Mouse (Mus musculus) monocyte, adult 5-6 weeks (primary cell): ENCODE data around the gene Tsx. TPM values are rescaled to one million over a fixed set of nuclear protein-coding genes. Genes with fewer than 3 reads are reported as not detected.

Source experiments
- ATAC-seq: fragments of 153-309, 156-312 bp; replicated peaks from 2 replicates; pipeline ENCODE4 v1.8.0; 2017; ENCODE audit warnings: mild to moderate bottlenecking; ENCODE audit not compliant: low TSS enrichment, insufficient number of reproducible peaks, severe bottlenecking, poor library complexity, low FRiP score
- total RNA-seq: library from RNA; stranded (forward); fragments of 200-1000, 200-491, 200-594 nt; gene quantifications from 3 replicates; pipeline ENCODE4 v1.2.3, GENCODE M21; 2017

Tsx gene
- total RNA-seq, 1 experiment from 2014 or later = not detected

DNA sequence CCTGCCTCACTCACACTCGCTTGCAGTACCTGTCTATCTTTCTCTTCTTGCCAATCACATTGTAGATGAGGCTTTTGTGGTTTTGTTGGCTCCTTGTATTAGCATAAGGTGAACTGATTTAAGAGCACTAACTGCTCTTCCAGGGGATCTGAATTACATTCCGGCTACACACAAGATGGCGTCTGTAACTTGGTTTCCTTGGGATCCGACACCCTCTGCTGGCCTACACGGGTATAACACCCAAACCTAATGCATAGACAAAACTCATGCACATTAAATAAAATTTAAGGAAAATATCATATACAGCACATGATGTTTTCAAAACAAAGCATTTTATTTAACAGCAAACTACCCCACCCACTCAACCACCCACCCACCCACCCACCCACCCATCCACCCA, 45.8 kb downstream of the Tsx start:
- ATAC-seq = no peak

- no peak for ATAC-seq
These were observed 54.7 kb downstream of the Tsx start for GRCm38 (mm10) chrX:103468998-103469397.

DNA sequence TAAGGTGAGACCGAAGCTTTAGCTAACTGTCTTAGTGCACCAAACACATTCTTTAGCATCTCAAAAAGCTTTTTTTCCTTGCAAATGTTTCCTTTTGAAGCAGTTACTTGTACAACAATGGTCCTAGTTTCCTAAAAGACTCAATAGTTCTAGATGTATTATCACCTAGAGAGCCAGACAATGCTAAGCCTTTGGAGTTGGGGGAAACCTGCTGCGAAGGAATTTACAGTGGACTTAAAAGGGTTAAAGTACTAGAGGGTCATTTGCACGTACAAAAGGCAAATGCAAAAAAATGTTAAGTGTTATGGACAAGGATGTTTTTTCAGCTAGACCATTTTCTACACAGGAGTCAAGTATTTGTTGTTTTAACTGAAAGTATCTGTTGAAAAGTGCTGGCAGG, 58.1 kb downstream of the Tsx start:
- no peak for ATAC-seq

Other genes with a start within 250 kb of the Tsx start
- 1.1 to 1.5 TPM in 2 of 3 replicates, not detected in the other for gene Nap1l2, start 227.8 kb upstream of the Tsx start, total RNA-seq
- not detected in 3 replicates for gene Cdx4, start 93.1 kb upstream of the Tsx start, total RNA-seq
- gene Chic1, start 58.0 kb upstream of the Tsx start, total RNA-seq = 0.32 to 2.2 TPM (median 1.1 TPM) in 3 replicates
- gene Gm26992, start 7.5 kb downstream of the Tsx start, total RNA-seq = not detected in 3 replicates
- 1.2 TPM in 1 of 3 replicates, not detected in the others for gene Zcchc13, start 216.1 kb downstream of the Tsx start, total RNA-seq